Mouse (Mus musculus): ENCODE results near the gene Olfr527. TPM values are rescaled to one million over a fixed set of nuclear protein-coding genes. Genes with fewer than 3 reads are reported as not detected.

Gene Olfr527
- polyA plus RNA-seq, 1 experiment = not detected

DNA sequence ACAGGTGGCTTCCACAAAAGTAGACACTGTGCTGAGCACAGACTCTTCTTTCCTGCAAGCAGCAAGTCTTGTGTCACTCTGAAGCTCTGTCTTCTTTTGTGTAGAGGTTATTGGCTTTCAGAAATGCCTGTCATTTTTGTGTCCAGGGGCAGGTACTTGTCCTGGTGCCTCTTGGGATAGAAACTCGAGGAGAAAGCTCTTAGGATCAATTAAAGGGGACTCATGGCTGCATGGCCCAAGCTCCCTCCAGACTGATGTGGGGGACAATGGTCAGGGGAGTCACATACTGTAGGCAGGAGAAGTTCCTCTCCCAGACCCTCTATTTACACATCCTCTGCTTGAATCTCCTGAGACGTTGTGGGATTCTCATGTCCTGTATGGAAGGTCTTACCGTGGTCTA is 27.8 kb downstream of the Olfr527 start, which contains the start of gene Olfr60:
Gene Olfr60 (minus strand): TSS at position 101 of the 400 bp plus-strand sequence.
- Histone ChIP-seq H3K27ac (ENCODE audit: control insufficient read depth, insufficient read depth, low read depth, low read length, poor library complexity) (no peak within 1 kb of the TSS), H3K4me3 (replicated peaks; ENCODE audit: control insufficient read depth, low read depth, low read length) (no peak within 1 kb of the TSS), H3K4me1 (ENCODE audit: control insufficient read depth, insufficient read depth, low read length) (no peaks in the 10 kb centered on the region)
- WGBS = 53% methylated on average over 3 of the region's 3 CpGs
- TF ChIP-seq POLR2A (IDR thresholded peaks at IDR 0.05; ENCODE audit: borderline replicate concordance, control insufficient read depth, low read depth, low read length) (no peak), CTCF (IDR thresholded peaks at IDR 0.05; ENCODE audit: control insufficient read depth, insufficient read depth, low read length) (no peak)

GRCm38 (mm10) chr7:140374300-140374699 is 40.5 kb downstream of the Olfr527 start:
- Histone ChIP-seq H3K27ac (ENCODE audit: control insufficient read depth, insufficient read depth, low read depth, low read length, poor library complexity) (no peak overlapping the region), H3K4me1 (ENCODE audit: control insufficient read depth, insufficient read depth, low read length) (no peaks in the 10 kb centered on the region), H3K4me3 (replicated peaks; ENCODE audit: control insufficient read depth, low read depth, low read length) (no peak overlapping the region)
- WGBS = 55% methylated on average over 4 of the region's 4 CpGs
- TF ChIP-seq CTCF (IDR thresholded peaks at IDR 0.05; ENCODE audit: control insufficient read depth, insufficient read depth, low read length) (no peak), POLR2A (IDR thresholded peaks at IDR 0.05; ENCODE audit: borderline replicate concordance, control insufficient read depth, low read depth, low read length) (no peak)

DNA sequence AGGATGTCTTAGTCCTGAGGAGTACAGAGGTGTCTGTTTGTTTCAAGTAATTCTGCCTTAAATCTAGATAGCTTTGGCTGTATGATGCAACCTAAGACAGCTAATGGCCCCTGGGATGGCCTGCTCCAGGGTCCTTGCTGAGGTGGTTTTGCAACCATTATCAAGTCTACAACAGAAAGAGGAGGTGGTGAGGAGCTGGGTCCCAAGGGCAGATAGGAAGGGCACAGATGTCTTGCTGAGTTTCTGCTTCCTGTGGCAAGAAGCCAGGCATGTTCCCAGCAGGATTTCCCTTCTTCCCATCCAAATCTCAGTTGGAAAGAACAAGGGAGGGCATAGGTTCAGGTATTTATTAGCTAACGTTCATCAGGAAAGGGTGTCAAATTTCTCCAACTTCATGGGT is 42.4 kb downstream of the Olfr527 start, which contains the start of gene Olfr530:
Gene Olfr530 (minus strand): TSS at position 101 of the 400 bp plus-strand sequence.
- 47% methylated on average over 1 of the region's 1 CpGs for WGBS
- TF ChIP-seq CTCF (IDR thresholded peaks at IDR 0.05; ENCODE audit: control insufficient read depth, insufficient read depth, low read length) (no peak), POLR2A (IDR thresholded peaks at IDR 0.05; ENCODE audit: borderline replicate concordance, control insufficient read depth, low read depth, low read length) (no peak)
- Histone ChIP-seq H3K27ac (ENCODE audit: control insufficient read depth, insufficient read depth, low read depth, low read length, poor library complexity) (no peak within 1 kb of the TSS), H3K4me1 (ENCODE audit: control insufficient read depth, insufficient read depth, low read length) (no peaks in the 10 kb centered on the region), H3K4me3 (replicated peaks; ENCODE audit: control insufficient read depth, low read depth, low read length) (no peak within 1 kb of the TSS)

GRCm38 (mm10) chr7:140376911-140377310 is 43.1 kb downstream of the Olfr527 start:
- Histone ChIP-seq H3K4me1 (ENCODE audit: control insufficient read depth, insufficient read depth, low read length) (no peaks in the 10 kb centered on the region), H3K27ac (ENCODE audit: control insufficient read depth, insufficient read depth, low read depth, low read length, poor library complexity) (no peak overlapping the region), H3K4me3 (replicated peaks; ENCODE audit: control insufficient read depth, low read depth, low read length) (no peak overlapping the region)
- TF ChIP-seq POLR2A (IDR thresholded peaks at IDR 0.05; ENCODE audit: borderline replicate concordance, control insufficient read depth, low read depth, low read length) = no peak
- TF ChIP-seq CTCF (IDR thresholded peaks at IDR 0.05; ENCODE audit: control insufficient read depth, insufficient read depth, low read length) = no peak
- WGBS = 86% methylated on average over 2 of the region's 2 CpGs

Other genes starting within 250 kb of the Olfr527 start
- not detected in 2 replicates for gene Prap1, start 240.6 kb upstream of the Olfr527 start, polyA plus RNA-seq (2011; ENCODE audit: insufficient read depth, insufficient read length, low replicate concordance, missing spikeins)
- gene Fuom, start 231.6 kb upstream of the Olfr527 start, polyA plus RNA-seq (2011; ENCODE audit: insufficient read depth, insufficient read length, low replicate concordance, missing spikeins) = 11.3 and 18.7 TPM in 2 replicates
- gene Paox, start 218.2 kb upstream of the Olfr527 start, polyA plus RNA-seq (2011; ENCODE audit: insufficient read depth, insufficient read length, low replicate concordance, missing spikeins) = 9.4 and 11.6 TPM in 2 replicates
- gene Echs1, start 217.5 kb upstream of the Olfr527 start, polyA plus RNA-seq (2011; ENCODE audit: insufficient read depth, insufficient read length, low replicate concordance, missing spikeins) = 15.5 and 25.8 TPM in 2 replicates
- 16.8 and 20.2 TPM in 2 replicates for gene Mtg1, start 196.5 kb upstream of the Olfr527 start, polyA plus RNA-seq (2011; ENCODE audit: insufficient read depth, insufficient read length, low replicate concordance, missing spikeins)
- not detected in 2 replicates for gene Sprn, start 179.1 kb upstream of the Olfr527 start, polyA plus RNA-seq (2011; ENCODE audit: insufficient read depth, insufficient read length, low replicate concordance, missing spikeins)
- not detected in 2 replicates for gene Olfr522, start 169.3 kb upstream of the Olfr527 start, polyA plus RNA-seq (2011; ENCODE audit: insufficient read depth, insufficient read length, low replicate concordance, missing spikeins)
- gene Olfr523, start 160.8 kb upstream of the Olfr527 start, polyA plus RNA-seq (2011; ENCODE audit: insufficient read depth, insufficient read length, low replicate concordance, missing spikeins) = not detected in 2 replicates
- not detected in 2 replicates for gene Olfr524, start 128.1 kb upstream of the Olfr527 start, polyA plus RNA-seq (2011; ENCODE audit: insufficient read depth, insufficient read length, low replicate concordance, missing spikeins)
- gene Cd163l1, start 115.8 kb upstream of the Olfr527 start, polyA plus RNA-seq (2011; ENCODE audit: insufficient read depth, insufficient read length, low replicate concordance, missing spikeins) = 0.31 and 0.82 TPM in 2 replicates
- 0.47 and 1.2 TPM in 2 replicates for gene 5830411N06Rik, start 86.7 kb upstream of the Olfr527 start, polyA plus RNA-seq (2011; ENCODE audit: insufficient read depth, insufficient read length, low replicate concordance, missing spikeins)
- gene Olfr525, start 13.2 kb upstream of the Olfr527 start, polyA plus RNA-seq (2011; ENCODE audit: insufficient read depth, insufficient read length, low replicate concordance, missing spikeins) = not detected in 2 replicates
- not detected in 2 replicates for gene Olfr60, start 27.7 kb downstream of the Olfr527 start, polyA plus RNA-seq (2011; ENCODE audit: insufficient read depth, insufficient read length, low replicate concordance, missing spikeins)
- not detected in 2 replicates for gene Olfr530, start 42.3 kb downstream of the Olfr527 start, polyA plus RNA-seq (2011; ENCODE audit: insufficient read depth, insufficient read length, low replicate concordance, missing spikeins)
- gene Olfr531, start 68.9 kb downstream of the Olfr527 start, polyA plus RNA-seq (2011; ENCODE audit: insufficient read depth, insufficient read length, low replicate concordance, missing spikeins) = not detected in 2 replicates
- gene Olfr532, start 87.6 kb downstream of the Olfr527 start, polyA plus RNA-seq (2011; ENCODE audit: insufficient read depth, insufficient read length, low replicate concordance, missing spikeins) = 0.25 and 1.2 TPM in 2 replicates
- gene Olfr533, start 129.4 kb downstream of the Olfr527 start, polyA plus RNA-seq (2011; ENCODE audit: insufficient read depth, insufficient read length, low replicate concordance, missing spikeins) = not detected in 2 replicates
- not detected in 2 replicates for gene Olfr535, start 150.2 kb downstream of the Olfr527 start, polyA plus RNA-seq (2011; ENCODE audit: insufficient read depth, insufficient read length, low replicate concordance, missing spikeins)
- gene Olfr536, start 173.4 kb downstream of the Olfr527 start, polyA plus RNA-seq (2011; ENCODE audit: insufficient read depth, insufficient read length, low replicate concordance, missing spikeins) = not detected in 2 replicates
- not detected in 2 replicates for gene Olfr538, start 233.9 kb downstream of the Olfr527 start, polyA plus RNA-seq (2011; ENCODE audit: insufficient read depth, insufficient read length, low replicate concordance, missing spikeins)

Data from bone marrow, adult 2 months (tissue).